Mouse (Mus musculus): ENCODE results near the gene Ackr3.

DNA sequence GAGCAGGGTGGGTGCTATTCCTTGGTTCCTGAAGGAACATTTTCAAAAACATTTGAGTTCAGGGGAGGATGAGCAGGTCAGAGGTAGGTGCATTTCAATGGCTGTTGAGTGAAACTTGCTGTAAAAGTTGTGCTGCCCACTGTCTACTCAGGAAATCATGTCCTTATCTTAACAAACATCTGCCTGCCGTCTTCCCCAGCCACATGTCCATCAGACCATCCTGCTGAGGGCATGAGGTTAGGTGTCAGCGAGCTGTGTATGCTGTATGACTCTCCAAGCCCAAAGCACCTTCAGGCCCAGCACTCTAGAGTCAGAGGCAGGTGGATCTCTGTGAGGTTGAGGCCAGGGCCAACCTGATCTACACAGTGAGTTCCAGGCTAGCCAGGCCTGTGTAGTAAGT lies 12.1 kb downstream of the Ackr3 start:
- no peak for TF ChIP-seq POLR2A (IDR thresholded peaks at IDR 0.05; ENCODE audit: low read depth, low read length)
- TF ChIP-seq CTCF (IDR thresholded peaks at IDR 0.05; ENCODE audit: extremely low read depth, insufficient read depth, insufficient read length, insufficient replicate concordance) = no peak
